ENCODE assay signal across 8 mouse cellular contexts in genomic region chr7:24399256-24400081, GRCm38 (mm10). TPM values are rescaled to one million over a fixed set of nuclear protein-coding genes. Genes with fewer than 3 reads are reported as not detected.
DNase-seq lines count a peak whose midpoint lies in the region; ATAC-seq and TF ChIP-seq lines count a peak whose summit lies in the region.

Gene Smg9, plus strand, starts transcription at chr7:24399619.

- H3K27me3 ChIP-seq in CH12.LX (replicated peaks), result no peaks in the 10 kb centered on the region
- no peaks in the 10 kb centered on the region for H3K27me3 ChIP-seq in forebrain, embryonic 11.5 days (ENCODE audit: control insufficient read depth, insufficient read depth, low read length)
- no peaks in the 10 kb centered on the region for H3K27me3 ChIP-seq in heart, embryonic 16.5 days (ENCODE audit: control insufficient read depth, insufficient read depth, low read length)
- H3K27me3 ChIP-seq in liver, embryonic 16.5 days (ENCODE audit: control insufficient read depth, insufficient read depth, low read depth, low read length), result no peaks in the 10 kb centered on the region
- no peaks in the 10 kb centered on the region for H3K27me3 ChIP-seq in neural tube, embryonic 13.5 days
- H3K27me3 ChIP-seq in testis, adult 2 months (ENCODE audit: control insufficient read depth, insufficient read depth, low read length), result no peaks in the 10 kb centered on the region

- no peak for TF ChIP-seq RAD21 in CH12.LX (IDR thresholded peaks at IDR 0.05; ENCODE audit: low read depth, low read length)

- no peak for TF ChIP-seq CTCF in CH12.LX (conservative IDR thresholded peaks at IDR 0.05 in 1 of 2, IDR thresholded peaks at IDR 0.05 in 1 of 2; ENCODE audit: low read depth in 2 of 2, low read length in 2 of 2)
- TF ChIP-seq CTCF in testis, adult 2 months (IDR thresholded peaks at IDR 0.05; ENCODE audit: control insufficient read depth, insufficient read depth, insufficient replicate concordance, low read depth, low read length), result no peak

- dilution Hi-C loops in CH12.LX (cut with MboI; ENCODE audit: extremely low pct_ligation_motif_present, extremely low pct_unique_long_range_greater_than_20kb, low sequenced_read_pairs), result no loop called here

- in situ Hi-C loops in CH12.LX (cut with MboI; ENCODE audit: low pct_ligation_motif_present, low pct_unique_long_range_greater_than_20kb, low sequenced_read_pairs), result loop anchor here (5.0 to 25.0 kb wide), 2 partner anchors 32 to 437 kb away; partner anchors contain the start of genes Vmn1r180 and Vmn1r181

- H3K9me3 ChIP-seq in CH12.LX (replicated peaks; ENCODE audit: low read length), result peaks cover 6% of the 10 kb centered on the region
- peaks cover 3% of the 10 kb centered on the region; the same call in 1 of the 2 replicates for H3K9me3 ChIP-seq in forebrain, embryonic 11.5 days (ENCODE audit: control insufficient read depth, low read length)
- no peaks in the 10 kb centered on the region for H3K9me3 ChIP-seq in heart, embryonic 16.5 days (replicated peaks; ENCODE audit: control insufficient read depth, low read length)
- no peaks in the 10 kb centered on the region; the same call in 1 of the 2 replicates for H3K9me3 ChIP-seq in liver, embryonic 16.5 days (replicated peaks; ENCODE audit: control insufficient read depth, low read length)
- no peaks in the 10 kb centered on the region for H3K9me3 ChIP-seq in neural tube, embryonic 13.5 days

- H3K4me2 ChIP-seq in CH12.LX (ENCODE audit: insufficient read depth, low read depth, poor library complexity, severe bottlenecking), result peak within 1 kb of the TSS; percentile 93
- peak within 1 kb of the TSS; percentile 49 for H3K4me2 ChIP-seq in forebrain, embryonic 11.5 days (ENCODE audit: low read depth, low read length, severe bottlenecking)
- peak within 1 kb of the TSS; percentile 64 for H3K4me2 ChIP-seq in heart, embryonic 16.5 days (ENCODE audit: low read depth, low read length)
- peak within 1 kb of the TSS; percentile 87 for H3K4me2 ChIP-seq in liver, embryonic 16.5 days (ENCODE audit: low read depth, low read length)
- peak within 1 kb of the TSS; percentile 66 for H3K4me2 ChIP-seq in neural tube, embryonic 13.5 days

- H3K36me3 ChIP-seq in CH12.LX (replicated peaks in 1 of 2; ENCODE audit: control insufficient read depth in 1 of 2, insufficient read depth in 1 of 2, low read length in 1 of 2), result peaks cover 10 to 36% of the 10 kb centered on the region in 2 experiments
- no peaks in the 10 kb centered on the region for H3K36me3 ChIP-seq in forebrain, embryonic 11.5 days (ENCODE audit: control insufficient read depth, insufficient read depth, low read length)
- peaks cover 11% of the 10 kb centered on the region; the same call in 1 of the 2 replicates for H3K36me3 ChIP-seq in heart, embryonic 16.5 days (ENCODE audit: control insufficient read depth, insufficient read depth)
- H3K36me3 ChIP-seq in liver, embryonic 16.5 days (ENCODE audit: control insufficient read depth, insufficient read depth), result peaks cover 11% of the 10 kb centered on the region; the same call in 1 of the 2 replicates
- peaks cover 23% of the 10 kb centered on the region for H3K36me3 ChIP-seq in neural tube, embryonic 13.5 days
- no peaks in the 10 kb centered on the region; the same call in 1 of the 2 replicates for H3K36me3 ChIP-seq in testis, adult 2 months (ENCODE audit: control insufficient read depth, insufficient read depth, low read length)

- 0 out of 2 replicates have a peak, but pooled peaks cover 5% of the 10 kb centered on the region for H3K79me2 ChIP-seq in CH12.LX (replicated peaks; ENCODE audit: control insufficient read depth, extremely low read depth, insufficient read depth, poor library complexity, severe bottlenecking)

- peak; percentile 93 for TF ChIP-seq POLR2A in CH12.LX (IDR thresholded peaks at IDR 0.05; ENCODE audit: low read depth, low read length)
- peak; percentile 42 for TF ChIP-seq POLR2A in testis, adult 2 months (IDR thresholded peaks at IDR 0.05; ENCODE audit: control insufficient read depth, low read depth, low read length)

- H3K4me1 ChIP-seq in CH12.LX (ENCODE audit: control insufficient read depth in 1 of 2, insufficient read depth in 2 of 2), result peaks cover 1 to 30% of the 10 kb centered on the region in 2 experiments; a peak in 3 of 4 replicates
- H3K4me1 ChIP-seq in forebrain, embryonic 11.5 days (replicated peaks; ENCODE audit: control insufficient read depth, insufficient read depth, low read length), result no peaks in the 10 kb centered on the region
- no peaks in the 10 kb centered on the region; the same call in 1 of the 2 replicates for H3K4me1 ChIP-seq in heart, embryonic 16.5 days (ENCODE audit: control insufficient read depth, insufficient read depth, low read length)
- H3K4me1 ChIP-seq in liver, embryonic 16.5 days (ENCODE audit: control insufficient read depth, low read depth, low read length), result peaks cover 49% of the 10 kb centered on the region
- peaks cover 23% of the 10 kb centered on the region for H3K4me1 ChIP-seq in neural tube, embryonic 13.5 days (replicated peaks)
- H3K4me1 ChIP-seq in testis, adult 2 months (ENCODE audit: control insufficient read depth, insufficient read depth, low read length), result peaks cover 7% of the 10 kb centered on the region

- peak within 1 kb of the TSS; percentile 75 for H3K9ac ChIP-seq in CH12.LX (ENCODE audit: insufficient read depth, low read depth)
- H3K9ac ChIP-seq in forebrain, embryonic 11.5 days (ENCODE audit: low read length), result peak within 1 kb of the TSS; percentile 74
- peak within 1 kb of the TSS; percentile 78 for H3K9ac ChIP-seq in heart, embryonic 16.5 days (ENCODE audit: low read length)
- H3K9ac ChIP-seq in liver, embryonic 16.5 days (ENCODE audit: low read depth, low read length), result peak within 1 kb of the TSS; percentile 83
- peak within 1 kb of the TSS; percentile 71 for H3K9ac ChIP-seq in neural tube, embryonic 13.5 days

- H3K4me3 ChIP-seq in CH12.LX (replicated peaks in 1 of 3; ENCODE audit: low read depth in 2 of 3, low read length in 2 of 3, poor library complexity in 1 of 3), result peak within 1 kb of the TSS; percentile 71 to 80 (median 76)
- peak within 1 kb of the TSS; percentile 52 for H3K4me3 ChIP-seq in forebrain, embryonic 11.5 days (ENCODE audit: low read depth, low read length)
- H3K4me3 ChIP-seq in heart, embryonic 16.5 days (ENCODE audit: low read length), result peak within 1 kb of the TSS; percentile 67
- H3K4me3 ChIP-seq in liver, embryonic 16.5 days (ENCODE audit: low read depth, low read length), result peak within 1 kb of the TSS; percentile 77
- H3K4me3 ChIP-seq in neural tube, embryonic 13.5 days, result peak within 1 kb of the TSS; percentile 49
- peak within 1 kb of the TSS; percentile 92 for H3K4me3 ChIP-seq in testis, adult 2 months (ENCODE audit: control insufficient read depth, low read depth, low read length)

- H3K27ac ChIP-seq in CH12.LX (ENCODE audit: insufficient read depth, low read depth), result peak within 1 kb of the TSS; percentile 96
- H3K27ac ChIP-seq in forebrain, embryonic 11.5 days (ENCODE audit: low read depth, low read length), result peak within 1 kb of the TSS; percentile 94
- H3K27ac ChIP-seq in heart, embryonic 16.5 days (ENCODE audit: low read length), result peak within 1 kb of the TSS; percentile 97
- H3K27ac ChIP-seq in liver, embryonic 16.5 days (ENCODE audit: low read length), result peak within 1 kb of the TSS; percentile 100
- peak within 1 kb of the TSS; percentile 96 for H3K27ac ChIP-seq in neural tube, embryonic 13.5 days (replicated peaks)
- H3K27ac ChIP-seq in testis, adult 2 months (ENCODE audit: control insufficient read depth, insufficient read depth, low read depth, low read length), result peak within 1 kb of the TSS; percentile 97

- TF ChIP-seq EP300 in CH12.LX (IDR thresholded peaks at IDR 0.05; ENCODE audit: low read length), result no peak

- 3% methylated on average over 66 of the region's 66 CpGs for WGBS in forebrain, embryonic 11.5 days
- 2% methylated on average over 66 of the region's 66 CpGs for WGBS in heart, embryonic 16.5 days
- WGBS in liver, embryonic 16.5 days (ENCODE audit: insufficient replicate concordance), result 1% methylated on average over 66 of the region's 66 CpGs
- WGBS in neural tube, embryonic 13.5 days, result 2% methylated on average over 66 of the region's 66 CpGs

- peak; percentile 99 for DNase-seq in CH12.LX (ENCODE audit: extremely low read depth)
- peak; percentile 97 for DNase-seq in c-Kit-positive CD71-positive TER-119-negative erythroid progenitor cells, embryonic 14.5 days (ENCODE audit: low read depth)
- DNase-seq in forebrain, embryonic 11.5 days (ENCODE audit: low spot score), result peak; percentile 97
- peak; percentile 97 to 98 for DNase-seq in kidney, postnatal 4 days

- peak; percentile 96 for ATAC-seq in forebrain, embryonic 11.5 days (replicated peaks; ENCODE audit: low FRiP score)
- peak; percentile 96 for ATAC-seq in heart, embryonic 16.5 days (replicated peaks; ENCODE audit: extremely low read depth, insufficient read depth, low FRiP score)
- ATAC-seq in liver, embryonic 16.5 days (ENCODE audit: low read depth), result peak; percentile 89
- ATAC-seq in neural tube, embryonic 13.5 days (ENCODE audit: low read depth), result peak; percentile 96

TF ChIP-seq in CH12.LX, 34 proteins besides CTCF, POLR2A, EP300 and RAD21 (continues in another document):
- TF ChIP-seq MYC (IDR thresholded peaks at IDR 0.05; ENCODE audit: low read depth, low read length) (no peak; the same call in 1 of the 2 replicates), IRF4 (IDR thresholded peaks at IDR 0.05; ENCODE audit: low read depth, low read length) (peak; percentile 42; the same call in 1 of the 2 replicates), ZMIZ1 (IDR thresholded peaks at IDR 0.05; ENCODE audit: low read depth, low read length) (peak; percentile 88), GABPA (IDR thresholded peaks at IDR 0.05; ENCODE audit: insufficient replicate concordance, low read depth, low read length) (no peak), MXI1 (IDR thresholded peaks at IDR 0.05; ENCODE audit: low read depth, low read length) (peak; percentile 62), MEF2A (IDR thresholded peaks at IDR 0.05; ENCODE audit: borderline replicate concordance, low read depth, low read length) (0 out of 2 replicates have a peak, but pooled peaks have one; percentile 36), USF1 (IDR thresholded peaks at IDR 0.05; ENCODE audit: low read depth, low read length) (peak; percentile 12; the same call in 1 of the 2 replicates), ZC3H11A (IDR thresholded peaks at IDR 0.05; ENCODE audit: low read depth, low read length) (peak; percentile 11; the same call in 1 of the 2 replicates), BHLHE40 (IDR thresholded peaks at IDR 0.05; ENCODE audit: low read depth, low read length) (peak; percentile 52)

RNA-seq across cellular contexts. Expression of gene Smg9, which starts in this region (rescaled TPM):
- total RNA-seq in CH12.LX (2012; rRNA removed) (19.1 and 20.5 TPM in 2 replicates), CH12.LX (2014; rRNA removed) (16.9 and 19.9 TPM in 2 replicates)
- 24.6 and 26.8 TPM in 2 replicates for polyA plus RNA-seq in CH12.LX (2012; ENCODE audit: insufficient read length, low read depth)
- 29.6 and 29.8 TPM in 2 replicates for polyA plus RNA-seq in forebrain, embryonic 11.5 days (2014; fragmentation: Nextera tagmentation; extraction: Ambion mirVana)
- polyA plus RNA-seq in heart, embryonic 16.5 days (2015; fragmentation: Nextera tagmentation; extraction: Ambion mirVana), result 18.7 and 20.5 TPM in 2 replicates
- polyA plus RNA-seq in liver, embryonic 16.5 days (2015; fragmentation: Nextera tagmentation; extraction: Ambion mirVana), result 12.8 and 14.3 TPM in 2 replicates
- polyA plus RNA-seq in neural tube, embryonic 13.5 days (2015; fragmentation: Nextera tagmentation; extraction: Ambion mirVana), result 36.2 and 37.7 TPM in 2 replicates
- polyA plus RNA-seq in testis, adult 2 months (2012; rRNA removed), result 151 and 171 TPM in 2 replicates

Comparison
In these comparisons a context has a peak if more than half of its experiments do, and no peak if none do; other contexts are left out.
1. Peak in every context shown above with its lines: DNase-seq, ATAC-seq, H3K4me3 ChIP-seq and H3K27ac ChIP-seq.